Mouse (Mus musculus) right cerebral cortex, postnatal 25 days (tissue): ENCODE results near the gene Arhgef3.
A peak's percentile ranks its signal among the peaks of the same experiment; 100 is the strongest.

Source experiments
- DNase-seq: peaks from one replicate; pipeline ENCODE4 v3.0.0; 2022

Gene Arhgef3

DNA sequence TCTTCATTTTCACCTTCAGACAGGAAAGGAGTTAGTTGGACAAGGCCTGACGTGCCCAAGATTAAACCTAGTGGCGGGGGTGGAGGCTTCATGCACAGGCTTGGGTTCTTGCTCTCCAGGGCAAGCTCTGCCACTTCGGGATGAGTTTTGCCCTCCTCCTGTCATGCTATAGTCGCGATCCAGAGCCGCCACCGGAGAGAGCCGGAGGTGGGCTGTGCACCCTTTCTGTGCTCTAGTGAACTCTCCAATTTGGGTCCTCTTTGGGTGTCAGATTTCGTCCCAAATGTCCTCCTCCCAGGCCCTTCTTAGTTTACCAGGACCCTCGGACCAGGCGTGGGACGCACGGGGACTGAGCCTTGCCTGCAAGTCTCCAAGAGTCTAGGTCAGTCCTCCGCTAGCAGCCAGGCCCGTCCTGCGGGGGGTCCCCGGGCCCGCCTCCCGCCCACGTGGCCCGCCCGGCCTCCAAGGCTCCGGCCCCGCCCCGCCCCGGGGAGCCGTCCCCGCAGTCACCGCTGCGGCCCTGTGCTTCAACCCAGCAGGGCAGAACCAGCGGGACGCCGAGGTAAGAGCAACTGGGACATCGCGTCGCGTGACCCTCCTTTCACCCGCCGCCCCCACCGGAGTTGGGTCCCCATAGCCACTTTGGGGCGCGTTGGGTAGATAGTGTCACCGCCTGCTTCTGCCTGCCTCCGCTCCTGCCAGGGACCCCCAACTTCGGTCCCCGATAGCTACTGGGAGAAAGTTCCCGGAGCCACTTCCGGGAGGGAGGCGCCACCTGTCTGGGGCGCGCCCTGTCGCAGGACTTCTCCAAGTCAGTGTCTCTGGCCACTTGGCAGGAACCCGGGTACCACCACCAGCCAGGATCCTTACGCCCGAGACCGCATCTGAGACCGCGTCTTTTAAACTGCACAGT is at the start of gene Arhgef3:
TSS of gene Arhgef3 (plus strand) at position 538 of the 913 bp plus-strand sequence.
- DNase-seq = no peak

DNA sequence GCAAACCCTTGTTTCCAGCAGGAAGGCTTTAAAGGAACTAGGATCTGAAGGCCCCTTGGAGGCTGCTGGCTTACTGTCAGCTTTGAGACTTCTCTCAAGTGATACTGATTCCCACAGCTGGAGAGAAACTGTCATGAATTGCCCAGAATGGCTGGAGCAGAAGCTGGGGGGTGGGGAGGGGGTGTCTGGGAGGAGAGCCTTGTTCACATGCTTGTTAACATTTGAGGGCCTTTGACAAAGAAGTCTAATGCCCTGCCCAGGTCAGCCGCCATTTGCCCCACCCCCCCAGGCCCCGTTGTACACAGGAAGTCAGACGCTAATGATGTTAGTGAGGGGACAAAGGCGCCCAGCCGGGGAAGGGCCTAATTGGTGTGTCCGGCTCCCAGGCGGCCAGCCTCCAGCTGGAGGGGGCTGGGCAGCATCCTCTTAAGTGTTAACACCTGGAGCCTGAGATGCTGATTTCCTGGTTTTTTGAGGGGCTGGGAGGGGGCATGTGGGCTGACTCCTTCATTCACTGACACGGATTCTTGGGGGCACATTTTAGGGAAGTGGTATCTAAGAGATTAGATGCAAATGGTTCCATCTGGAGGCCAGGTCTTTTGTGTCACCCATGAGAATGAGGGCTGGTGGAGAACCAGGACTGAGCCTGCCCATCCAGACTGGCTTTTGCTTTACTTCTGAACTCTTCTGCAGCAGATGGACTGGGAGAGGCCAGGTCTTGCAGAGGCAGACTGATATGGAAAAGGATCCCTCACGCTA is 48.3 kb upstream of the Arhgef3 start:
- DNase-seq = no peak

DNA sequence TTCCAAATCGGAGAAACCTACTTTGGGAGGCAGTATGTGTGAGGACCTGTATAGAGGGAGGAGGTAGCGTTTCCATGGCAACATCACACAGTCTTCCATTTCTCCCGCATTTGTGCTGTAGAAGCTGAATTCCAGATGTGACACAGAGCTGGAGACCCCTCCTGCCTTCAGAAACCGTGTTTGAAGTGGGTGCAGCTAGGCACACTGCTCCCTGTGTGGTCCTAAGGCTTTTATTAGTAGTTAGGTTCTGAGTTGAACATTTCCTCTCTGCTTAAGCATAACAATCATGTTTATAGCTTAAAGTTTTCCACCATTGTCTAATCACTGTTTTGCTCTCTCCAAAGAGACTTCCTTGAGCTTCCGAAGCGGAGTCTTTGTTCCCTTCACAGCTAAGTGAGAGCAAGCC is 46.8 kb upstream of the Arhgef3 start:
- no peak for DNase-seq

DNA sequence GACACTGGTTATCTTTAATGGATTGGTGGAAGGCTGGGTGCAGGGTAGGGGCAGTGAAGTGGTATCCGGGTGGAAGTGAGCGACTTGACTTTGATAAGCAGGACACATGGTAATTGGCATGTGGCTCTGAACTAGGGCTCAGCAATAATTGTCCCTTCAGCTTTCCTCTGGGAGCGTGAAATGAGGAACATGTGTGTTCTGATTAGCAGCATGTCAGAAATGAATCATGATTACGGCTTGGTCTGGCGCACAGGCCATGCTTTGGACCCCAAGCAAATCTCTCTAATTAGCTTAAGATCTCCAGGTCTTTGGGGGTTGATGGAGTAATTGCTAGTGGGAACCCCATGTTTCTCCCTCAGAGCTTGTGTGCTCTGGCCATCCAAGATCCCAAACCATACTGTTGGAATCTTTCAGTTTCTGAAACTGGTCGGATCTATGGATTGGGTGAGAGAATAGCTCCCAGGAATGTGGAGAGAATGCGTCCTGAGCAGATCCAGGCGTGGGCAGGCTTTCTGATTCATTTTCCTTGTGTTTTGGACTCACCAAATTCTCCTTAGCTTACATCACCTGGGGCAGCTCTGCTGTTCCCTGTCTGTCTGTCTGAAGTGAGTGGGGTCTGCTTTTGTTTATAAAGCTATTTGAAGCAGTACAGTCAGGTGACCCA is 45.1 kb upstream of the Arhgef3 start:
- DNase-seq = no peak

- no peak for DNase-seq
Observed at GRCm38 (mm10) chr14:27070128-27070527, 44.6 kb upstream of the Arhgef3 start.

DNA sequence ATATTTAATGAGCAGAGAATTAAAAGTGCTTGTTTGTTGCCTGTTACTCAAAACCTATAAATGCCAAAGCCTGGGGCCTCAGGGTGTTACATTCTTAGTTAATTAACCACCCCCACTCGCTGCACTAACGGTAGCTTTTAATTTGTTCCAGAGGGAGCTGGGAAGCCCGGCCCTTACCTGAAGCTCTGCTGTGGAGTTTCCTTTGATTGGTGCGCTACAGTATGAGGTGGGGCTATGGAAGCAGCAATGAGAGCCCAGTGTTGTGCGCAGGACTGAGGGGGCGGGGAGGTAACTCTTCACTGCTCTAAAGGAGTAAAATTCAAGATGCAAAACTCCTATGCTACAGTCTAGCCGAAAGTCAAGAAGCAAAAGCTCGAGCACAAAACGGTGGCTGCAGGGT is 43.9 kb upstream of the Arhgef3 start:
- no peak for DNase-seq

- no peak for DNase-seq
Observed at GRCm38 (mm10) chr14:27071985-27072384, 42.7 kb upstream of the Arhgef3 start.

DNA sequence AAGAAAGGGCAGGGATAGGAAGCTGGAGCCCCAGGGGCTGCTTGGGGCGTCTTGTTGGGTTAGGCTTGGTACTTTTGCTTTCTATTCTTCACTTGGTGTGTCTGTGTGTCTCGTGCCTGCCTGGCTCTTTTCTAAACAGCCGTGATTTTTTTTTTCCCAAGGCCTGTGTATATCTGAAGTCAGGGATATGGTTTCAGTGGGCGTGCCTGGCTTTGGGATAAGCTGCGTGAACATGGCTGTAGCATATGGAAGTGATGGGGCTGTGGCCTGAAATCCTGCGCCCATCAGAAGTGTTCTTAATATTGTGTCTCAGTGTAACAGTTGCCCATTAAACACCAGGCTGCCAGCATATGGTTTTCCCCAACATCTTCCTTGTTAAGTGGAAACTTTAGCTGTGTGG is 39.6 kb upstream of the Arhgef3 start:
- no peak for DNase-seq

DNA sequence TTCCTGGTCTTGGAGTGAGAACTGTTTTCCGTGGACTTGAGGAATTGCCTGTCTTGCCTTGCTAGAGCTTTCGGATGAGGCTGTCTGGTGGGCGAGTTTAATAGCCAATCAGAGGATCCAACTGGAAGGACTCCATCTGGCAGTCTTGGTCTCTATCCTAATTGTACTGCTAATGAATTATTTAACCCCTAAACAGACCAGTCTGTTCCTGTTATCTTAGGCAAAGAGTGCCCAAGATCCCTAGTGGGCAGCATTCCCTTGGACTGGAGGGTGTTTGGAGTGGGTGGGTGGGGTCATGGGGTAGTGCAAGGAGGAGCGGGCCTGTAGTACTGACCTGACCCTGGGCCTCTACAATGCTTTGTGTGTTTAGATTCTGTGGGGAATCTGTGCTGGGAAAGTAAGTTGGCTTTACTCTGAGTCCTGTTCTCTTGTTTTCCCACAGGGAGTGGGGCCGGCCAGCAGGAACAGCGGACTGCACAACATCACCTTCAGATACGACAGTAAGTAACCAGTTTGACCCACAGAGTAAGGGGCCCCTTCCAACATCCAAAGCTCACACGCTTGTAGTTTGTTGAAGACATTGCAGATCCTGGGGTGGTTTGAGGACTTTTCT is 38.7 kb upstream of the Arhgef3 start:
- DNase-seq = no peak

DNA sequence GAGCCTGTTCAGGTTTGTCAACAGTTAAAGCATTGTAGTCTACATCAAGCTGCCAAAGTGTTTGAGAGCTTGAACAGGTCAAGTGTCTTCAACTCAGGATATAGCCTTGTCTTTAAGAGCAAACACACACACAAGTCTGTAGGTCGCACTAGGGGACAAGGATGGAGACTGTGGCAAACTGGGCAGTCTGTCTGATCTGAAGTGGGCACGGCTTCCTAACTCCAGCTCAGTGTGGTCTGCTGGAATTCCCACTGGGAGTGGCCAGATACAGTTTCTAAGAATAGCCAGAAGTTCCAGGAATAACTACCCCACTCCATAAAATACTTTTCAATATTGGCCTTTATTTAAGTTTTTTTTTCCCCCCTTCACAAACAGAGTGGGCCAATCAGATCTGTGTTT is 38.2 kb upstream of the Arhgef3 start:
- no peak for DNase-seq

GRCm38 (mm10) chr14:27081536-27082275 is 33.0 kb upstream of the Arhgef3 start:
- DNase-seq = no peak

DNA sequence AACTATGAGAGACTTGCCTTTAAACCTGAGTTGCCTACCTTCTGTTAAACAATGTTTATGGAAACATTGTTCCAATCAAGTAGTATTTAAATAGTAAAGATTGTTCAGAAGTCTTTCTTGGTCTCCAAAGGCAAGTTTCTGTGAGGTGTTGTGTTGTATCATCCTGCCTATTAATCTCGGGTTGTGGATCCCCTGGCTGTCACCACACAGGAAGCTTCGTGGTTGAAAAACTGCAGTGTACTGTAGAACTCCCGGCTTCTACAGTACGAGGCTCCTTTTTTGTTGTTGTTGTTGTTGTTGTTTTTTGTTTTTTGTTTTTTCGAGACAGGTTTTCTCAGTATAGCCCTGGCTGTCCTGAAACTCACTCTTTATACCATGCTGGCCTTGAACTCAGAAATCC is 29.2 kb upstream of the Arhgef3 start:
- DNase-seq = no peak

- DNase-seq = no peak
Observed at GRCm38 (mm10) chr14:27085999-27086398, 28.7 kb upstream of the Arhgef3 start.

- no peak for DNase-seq
Observed at GRCm38 (mm10) chr14:27094247-27094646, 20.5 kb upstream of the Arhgef3 start.

- DNase-seq = no peak
Observed at GRCm38 (mm10) chr14:27096133-27096532, 18.6 kb upstream of the Arhgef3 start.

- DNase-seq = peak; percentile 39
Observed at GRCm38 (mm10) chr14:27096779-27097178, 17.9 kb upstream of the Arhgef3 start.

DNA sequence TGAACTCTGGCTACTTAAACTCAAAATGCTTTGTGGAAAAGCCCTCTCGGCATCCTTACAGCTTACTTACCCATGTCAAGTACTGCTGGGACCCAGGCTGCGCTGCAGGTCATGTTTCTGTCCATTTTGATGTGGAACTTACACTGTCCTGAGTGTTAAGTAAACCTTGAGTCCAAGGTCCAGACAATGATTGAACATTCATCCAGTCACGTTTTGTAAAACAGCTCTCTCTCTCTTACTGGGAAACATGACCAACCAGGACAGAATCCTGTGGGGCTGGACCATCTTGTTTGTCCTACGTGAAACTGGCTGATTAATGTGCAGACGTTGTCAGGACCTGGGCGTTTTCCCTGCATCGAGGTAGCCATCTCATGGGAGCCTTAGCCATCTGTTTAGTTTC is 13.0 kb upstream of the Arhgef3 start:
- DNase-seq = no peak

DNA sequence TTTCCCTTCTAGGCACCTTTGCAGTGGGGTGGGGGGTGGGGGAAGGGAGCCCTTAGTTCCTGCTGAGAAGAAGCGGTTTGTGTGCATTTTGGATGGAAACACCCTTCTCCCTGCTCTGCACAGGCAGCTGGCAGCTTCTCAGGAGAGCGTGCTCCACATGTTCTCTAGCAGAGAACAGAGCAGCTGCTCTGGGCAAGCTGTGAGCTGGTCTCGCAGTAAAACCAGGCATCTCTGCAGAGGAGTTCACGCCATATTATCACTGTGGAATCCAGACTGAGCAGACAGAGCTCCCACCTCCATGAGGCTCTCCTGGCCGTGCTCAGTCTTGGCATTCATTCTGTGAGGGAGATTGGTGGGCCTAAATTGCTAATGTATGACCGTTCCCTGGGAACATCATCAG is 12.0 kb upstream of the Arhgef3 start:
- DNase-seq = peak; percentile 38

- DNase-seq = peak; percentile 40
Observed at GRCm38 (mm10) chr14:27105731-27106457, 8.8 kb upstream of the Arhgef3 start.

DNA sequence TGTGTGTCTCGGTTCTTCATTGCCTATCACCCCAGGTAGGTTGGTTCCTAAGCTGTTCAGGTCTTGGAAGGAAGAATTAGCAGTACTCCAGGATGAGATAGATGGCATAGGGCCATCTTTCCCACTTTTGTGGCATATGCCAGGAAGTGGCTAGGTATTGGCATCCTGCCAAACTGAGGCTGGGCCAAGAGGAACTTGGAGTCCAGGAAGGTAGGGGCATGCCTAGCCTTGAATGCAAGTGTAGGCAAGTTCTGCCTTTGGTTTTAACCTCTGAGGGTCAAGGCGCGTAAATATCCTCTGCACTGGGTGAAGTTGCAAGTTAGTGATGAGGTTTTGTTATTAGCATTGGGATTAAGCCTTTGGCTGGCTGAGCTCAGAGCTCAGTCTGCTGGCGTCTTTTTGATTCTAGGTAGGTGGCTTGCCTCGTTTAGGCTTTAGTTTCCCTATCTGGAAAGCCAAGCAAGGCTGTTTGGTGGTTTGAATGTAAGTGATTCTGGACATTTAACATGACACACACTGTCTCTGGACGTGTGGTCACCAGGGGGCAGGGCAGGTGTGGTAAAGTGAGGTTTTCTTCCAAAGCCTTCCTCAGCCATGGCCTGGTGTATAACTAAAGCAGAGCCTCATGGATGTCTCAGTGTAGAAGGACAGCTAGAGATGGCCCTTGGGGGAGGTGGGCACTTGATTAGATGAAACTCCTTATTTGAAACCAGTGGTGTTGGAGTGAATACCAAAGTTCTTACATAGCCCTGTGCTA is 5.8 kb upstream of the Arhgef3 start:
- no peak for DNase-seq

DNA sequence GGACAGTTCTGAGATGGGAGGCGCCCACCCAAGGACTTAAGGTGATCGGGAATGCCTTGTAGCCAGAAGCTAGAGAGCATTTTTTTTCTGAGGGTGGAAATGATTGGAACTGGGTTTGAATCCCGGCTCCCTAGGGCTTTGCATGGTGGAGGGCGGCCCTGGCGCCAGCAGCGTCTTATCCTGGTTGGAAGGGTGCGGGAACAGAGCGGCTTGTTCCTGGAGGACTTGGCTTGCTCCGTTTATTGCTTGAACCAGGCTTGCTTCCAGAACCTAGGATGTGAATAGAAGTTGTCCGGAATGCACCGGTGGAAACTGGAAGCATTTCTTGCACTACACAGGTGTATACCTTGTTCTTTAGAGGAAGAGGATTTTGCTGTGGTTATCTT is 569 bp downstream of the Arhgef3 start:
- no peak for DNase-seq
